Mouse (Mus musculus): Measurements from ENCODE around the gene Abat. TPM values are rescaled to one million over a fixed set of nuclear protein-coding genes. Genes with fewer than 3 reads are reported as not detected.

The Abat gene
- polyA plus RNA-seq, 1 experiment from 2014 or later, result 48.5 TPM

- no peak overlapping the region for H3K4me2 ChIP-seq (replicated peaks; ENCODE audit: low read depth, low read length)
- ATAC-seq (ENCODE audit: low FRiP score, low TSS enrichment), result no peak
- WGBS, result 72% methylated on average over 14 of the region's 14 CpGs
- no peaks in the 10 kb centered on the region for H3K27me3 ChIP-seq (ENCODE audit: insufficient read depth, low read length)
- H3K4me3 ChIP-seq (ENCODE audit: low read length), result no peak overlapping the region
- H3K9ac ChIP-seq (replicated peaks; ENCODE audit: low read length), result no peak overlapping the region
- H3K27ac ChIP-seq (ENCODE audit: low read length), result no peak overlapping the region
- no peaks in the 10 kb centered on the region for H3K9me3 ChIP-seq (ENCODE audit: low read length)
- no peaks in the 10 kb centered on the region for H3K4me1 ChIP-seq (ENCODE audit: insufficient read depth, low read length)
- peaks cover 7% of the 10 kb centered on the region; the same call in 1 of the 2 replicates for H3K36me3 ChIP-seq (ENCODE audit: insufficient read depth, low read length)
Observed at GRCm38 (mm10) chr16:8530018-8530417, 16.8 kb downstream of the Abat start.

DNA sequence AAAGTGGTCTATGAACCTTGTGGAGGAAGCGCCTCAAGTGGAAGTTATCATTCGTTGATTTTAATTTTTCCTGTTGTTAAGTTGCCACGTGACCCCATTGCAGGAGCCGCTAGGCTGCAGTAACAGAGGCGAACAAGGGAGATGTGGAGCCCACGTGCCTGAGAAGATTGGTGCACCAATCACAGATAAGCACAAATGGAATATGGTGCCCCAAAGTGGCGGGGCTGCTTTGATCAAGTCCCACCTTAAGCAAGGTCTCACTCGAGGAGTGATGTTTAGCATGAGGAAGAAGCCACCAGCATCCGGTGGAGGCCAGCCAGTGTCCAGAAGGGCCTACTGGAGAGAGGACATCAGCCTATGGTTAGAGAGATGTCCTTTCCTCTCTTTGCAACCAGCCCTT lies 19.2 kb downstream of the Abat start:
- Histone ChIP-seq H3K27ac (ENCODE audit: low read length) (no peak overlapping the region), H3K9me3 (ENCODE audit: low read length) (no peaks in the 10 kb centered on the region), H3K9ac (replicated peaks; ENCODE audit: low read length) (no peak overlapping the region), H3K4me3 (ENCODE audit: low read length) (no peak overlapping the region), H3K4me2 (replicated peaks; ENCODE audit: low read depth, low read length) (no peak overlapping the region), H3K27me3 (ENCODE audit: insufficient read depth, low read length) (no peaks in the 10 kb centered on the region), H3K36me3 (ENCODE audit: insufficient read depth, low read length) (peaks cover 7% of the 10 kb centered on the region; the same call in 1 of the 2 replicates), H3K4me1 (ENCODE audit: insufficient read depth, low read length) (no peaks in the 10 kb centered on the region)
- ATAC-seq (ENCODE audit: low FRiP score, low TSS enrichment), result no peak
- 93% methylated on average over 9 of the region's 9 CpGs for WGBS

DNA sequence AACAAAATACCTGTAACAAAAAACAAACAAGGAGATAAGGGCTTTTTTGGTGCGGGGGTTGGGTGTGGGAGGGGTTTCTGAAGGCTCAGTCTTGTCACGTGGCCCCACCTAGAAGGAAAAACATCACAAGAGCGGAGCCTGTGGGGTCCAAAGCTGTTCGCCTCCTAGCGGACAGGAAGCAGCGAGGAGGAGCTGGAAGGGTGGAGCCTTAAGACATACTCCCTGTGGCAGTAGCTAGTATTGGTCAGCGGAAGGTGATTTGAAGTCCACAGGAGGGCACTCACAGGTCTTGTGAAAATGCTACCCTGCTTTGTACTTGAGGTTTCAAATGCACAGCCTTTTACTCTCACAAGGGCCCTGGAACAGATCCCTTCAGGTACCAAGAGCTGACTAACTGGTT lies 19.7 kb downstream of the Abat start:
- Histone ChIP-seq H3K4me3 (ENCODE audit: low read length) (no peak overlapping the region), H3K27ac (ENCODE audit: low read length) (no peak overlapping the region), H3K9me3 (ENCODE audit: low read length) (no peaks in the 10 kb centered on the region), H3K36me3 (ENCODE audit: insufficient read depth, low read length) (peaks cover 7% of the 10 kb centered on the region; the same call in 1 of the 2 replicates), H3K4me2 (replicated peaks; ENCODE audit: low read depth, low read length) (no peak overlapping the region), H3K9ac (replicated peaks; ENCODE audit: low read length) (no peak overlapping the region), H3K27me3 (ENCODE audit: insufficient read depth, low read length) (no peaks in the 10 kb centered on the region), H3K4me1 (ENCODE audit: insufficient read depth, low read length) (no peaks in the 10 kb centered on the region)
- ATAC-seq (ENCODE audit: low FRiP score, low TSS enrichment), result no peak
- WGBS, result 80% methylated on average over 7 of the region's 7 CpGs

GRCm38 (mm10) chr16:8533477-8533876 lies 20.2 kb downstream of the Abat start:
- H3K9ac ChIP-seq (replicated peaks; ENCODE audit: low read length), result no peak overlapping the region
- H3K4me3 ChIP-seq (ENCODE audit: low read length), result no peak overlapping the region
- peaks cover 7% of the 10 kb centered on the region; the same call in 1 of the 2 replicates for H3K36me3 ChIP-seq (ENCODE audit: insufficient read depth, low read length)
- H3K4me1 ChIP-seq (ENCODE audit: insufficient read depth, low read length), result no peaks in the 10 kb centered on the region
- H3K4me2 ChIP-seq (replicated peaks; ENCODE audit: low read depth, low read length), result no peak overlapping the region
- H3K9me3 ChIP-seq (ENCODE audit: low read length), result no peaks in the 10 kb centered on the region
- no peaks in the 10 kb centered on the region for H3K27me3 ChIP-seq (ENCODE audit: insufficient read depth, low read length)
- no peak overlapping the region for H3K27ac ChIP-seq (ENCODE audit: low read length)
- peak; percentile 19; the same call in 1 of the 2 replicates for ATAC-seq (ENCODE audit: low FRiP score, low TSS enrichment)
- WGBS, result 86% methylated on average over 6 of the region's 6 CpGs

DNA sequence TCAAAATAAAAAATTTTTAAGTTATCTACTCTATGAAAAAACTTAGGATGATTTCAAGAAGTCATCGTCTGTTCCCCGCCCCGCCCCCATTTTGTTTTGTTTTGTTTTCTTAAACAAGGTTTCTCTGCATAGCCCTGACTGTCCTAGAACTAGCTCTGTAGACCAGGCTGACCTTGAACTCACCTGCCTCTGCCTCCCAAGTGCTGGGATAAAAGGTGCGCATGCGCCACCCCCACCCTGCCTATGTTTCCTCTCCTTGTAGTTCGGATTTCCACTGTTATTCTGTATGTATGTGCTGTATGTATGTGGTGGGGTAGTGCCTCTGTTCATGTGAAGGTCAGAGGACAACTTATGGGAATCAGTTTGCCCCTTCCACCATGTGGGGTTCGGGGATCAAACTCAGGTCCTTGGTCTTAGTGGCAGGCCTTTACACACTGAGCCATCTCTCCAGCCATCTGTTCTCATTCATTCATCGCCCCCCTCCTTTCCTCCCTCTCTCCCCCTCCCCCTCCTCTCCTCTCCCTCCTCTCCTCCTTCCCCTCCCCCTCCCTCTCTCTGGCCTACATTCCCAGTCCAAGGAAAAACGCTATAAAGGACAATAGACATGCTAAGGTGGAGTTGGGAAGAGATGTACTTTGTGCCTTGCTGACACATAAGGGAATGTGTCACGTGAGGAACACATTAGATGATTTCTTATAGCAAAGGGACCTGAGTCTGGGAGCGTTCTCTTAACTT lies 21.4 kb downstream of the Abat start:
- Histone ChIP-seq H3K4me3 (ENCODE audit: low read length) (no peak overlapping the region), H3K36me3 (ENCODE audit: insufficient read depth, low read length) (peaks cover 7% of the 10 kb centered on the region; the same call in 1 of the 2 replicates), H3K9ac (replicated peaks; ENCODE audit: low read length) (no peak overlapping the region), H3K4me2 (replicated peaks; ENCODE audit: low read depth, low read length) (no peak overlapping the region), H3K27me3 (ENCODE audit: insufficient read depth, low read length) (no peaks in the 10 kb centered on the region), H3K27ac (ENCODE audit: low read length) (no peak overlapping the region), H3K4me1 (ENCODE audit: insufficient read depth, low read length) (peaks cover 4% of the 10 kb centered on the region; the same call in 1 of the 2 replicates), H3K9me3 (ENCODE audit: low read length) (no peaks in the 10 kb centered on the region)
- 85% methylated on average over 11 of the region's 11 CpGs for WGBS
- ATAC-seq (ENCODE audit: low FRiP score, low TSS enrichment), result no peak

DNA sequence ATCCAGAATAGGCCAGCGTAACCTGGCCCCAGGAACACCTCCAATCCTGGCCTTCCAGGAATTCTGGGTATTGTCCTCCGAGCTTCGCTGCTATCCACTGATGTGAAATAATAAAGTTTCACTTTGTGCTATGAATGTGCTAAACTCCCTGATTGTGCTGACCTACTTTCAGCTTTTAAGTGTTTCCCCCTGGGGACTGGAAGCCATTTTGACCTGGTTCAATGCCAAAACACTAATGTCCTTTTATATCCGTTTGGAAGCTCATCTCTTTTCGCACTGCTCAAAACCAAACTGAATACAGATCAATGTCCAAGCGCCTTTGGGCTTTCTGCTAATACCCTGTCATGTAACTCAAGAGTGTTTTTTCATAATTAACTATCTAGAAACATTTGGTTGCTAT lies 22.2 kb downstream of the Abat start:
- Histone ChIP-seq H3K27ac (ENCODE audit: low read length) (no peak overlapping the region), H3K27me3 (ENCODE audit: insufficient read depth, low read length) (no peaks in the 10 kb centered on the region), H3K4me3 (ENCODE audit: low read length) (no peak overlapping the region), H3K9me3 (ENCODE audit: low read length) (no peaks in the 10 kb centered on the region), H3K36me3 (ENCODE audit: insufficient read depth, low read length) (peaks cover 7% of the 10 kb centered on the region; the same call in 1 of the 2 replicates), H3K4me2 (replicated peaks; ENCODE audit: low read depth, low read length) (no peak overlapping the region), H3K4me1 (ENCODE audit: insufficient read depth, low read length) (peaks cover 4% of the 10 kb centered on the region; the same call in 1 of the 2 replicates), H3K9ac (replicated peaks; ENCODE audit: low read length) (no peak overlapping the region)
- WGBS, result 86% methylated on average over 6 of the region's 6 CpGs
- ATAC-seq (ENCODE audit: low FRiP score, low TSS enrichment), result no peak

DNA sequence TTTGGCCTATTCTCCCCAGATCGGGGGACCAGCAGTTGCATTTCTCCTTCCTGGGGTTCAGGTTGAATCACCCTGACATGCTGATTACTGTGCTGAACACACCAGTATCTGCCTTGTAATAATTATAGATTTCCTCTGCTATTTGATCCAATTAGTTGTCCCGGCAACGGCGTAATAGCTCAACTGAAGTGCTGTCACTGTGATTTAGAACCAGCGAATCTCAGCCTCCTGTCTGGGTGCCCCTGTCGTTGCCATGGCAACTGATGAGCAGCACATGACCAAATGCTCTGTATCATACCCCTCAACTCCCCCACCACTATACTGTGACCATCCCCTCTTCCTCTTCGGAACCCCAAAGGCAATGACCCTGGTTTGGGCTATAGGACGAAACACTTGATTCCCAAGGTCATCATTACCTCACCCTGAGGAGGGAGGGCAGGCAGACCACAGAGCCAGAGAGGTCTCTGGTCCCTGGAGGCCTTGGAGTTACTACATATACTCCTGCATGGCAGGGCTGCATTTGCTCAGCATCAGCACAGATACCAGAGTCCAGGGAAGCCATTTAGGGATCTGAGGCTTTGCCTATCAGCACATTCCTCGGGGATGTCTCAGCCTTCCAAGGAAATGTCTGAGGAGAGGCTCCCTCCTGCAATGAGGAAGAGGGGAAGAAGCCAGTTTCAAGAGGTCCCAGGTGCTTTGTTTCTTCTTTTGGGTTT lies 26.1 kb downstream of the Abat start:
- Histone ChIP-seq H3K36me3 (ENCODE audit: insufficient read depth, low read length) (no peaks in the 10 kb centered on the region), H3K4me3 (ENCODE audit: low read length) (no peak overlapping the region), H3K4me2 (replicated peaks; ENCODE audit: low read depth, low read length) (no peak overlapping the region), H3K4me1 (ENCODE audit: insufficient read depth, low read length) (peaks cover 4% of the 10 kb centered on the region; the same call in 1 of the 2 replicates), H3K27ac (ENCODE audit: low read length) (no peak overlapping the region), H3K9me3 (ENCODE audit: low read length) (no peaks in the 10 kb centered on the region), H3K9ac (replicated peaks; ENCODE audit: low read length) (no peak overlapping the region), H3K27me3 (ENCODE audit: insufficient read depth, low read length) (no peaks in the 10 kb centered on the region)
- 39% methylated on average over 9 of the region's 9 CpGs for WGBS
- peak; percentile 27; the same call in 1 of the 2 replicates for ATAC-seq (ENCODE audit: low FRiP score, low TSS enrichment)

GRCm38 (mm10) chr16:8540859-8541314 lies 27.7 kb downstream of the Abat start:
- Histone ChIP-seq H3K36me3 (ENCODE audit: insufficient read depth, low read length) (no peaks in the 10 kb centered on the region), H3K27me3 (ENCODE audit: insufficient read depth, low read length) (no peaks in the 10 kb centered on the region), H3K4me3 (ENCODE audit: low read length) (no peak overlapping the region), H3K9me3 (ENCODE audit: low read length) (no peaks in the 10 kb centered on the region), H3K9ac (replicated peaks; ENCODE audit: low read length) (no peak overlapping the region), H3K4me2 (replicated peaks; ENCODE audit: low read depth, low read length) (no peak overlapping the region), H3K4me1 (ENCODE audit: insufficient read depth, low read length) (peaks cover 4% of the 10 kb centered on the region; the same call in 1 of the 2 replicates), H3K27ac (ENCODE audit: low read length) (no peak overlapping the region)
- ATAC-seq (ENCODE audit: low FRiP score, low TSS enrichment), result no peak
- 63% methylated on average over 3 of the region's 3 CpGs for WGBS

- no peaks in the 10 kb centered on the region for H3K9me3 ChIP-seq (ENCODE audit: low read length)
- H3K9ac ChIP-seq (replicated peaks; ENCODE audit: low read length), result no peak overlapping the region
- ATAC-seq (ENCODE audit: low FRiP score, low TSS enrichment), result no peak
- H3K27ac ChIP-seq (ENCODE audit: low read length), result no peak overlapping the region
- H3K4me2 ChIP-seq (replicated peaks; ENCODE audit: low read depth, low read length), result no peak overlapping the region
- 96% methylated on average over 2 of the region's 2 CpGs for WGBS
- no peak overlapping the region for H3K4me3 ChIP-seq (ENCODE audit: low read length)
- H3K27me3 ChIP-seq (ENCODE audit: insufficient read depth, low read length), result no peaks in the 10 kb centered on the region
- peaks cover 12% of the 10 kb centered on the region; the same call in 1 of the 2 replicates for H3K36me3 ChIP-seq (ENCODE audit: insufficient read depth, low read length)
- H3K4me1 ChIP-seq (ENCODE audit: insufficient read depth, low read length), result no peaks in the 10 kb centered on the region
Observed at GRCm38 (mm10) chr16:8547836-8548235, 34.6 kb downstream of the Abat start.

DNA sequence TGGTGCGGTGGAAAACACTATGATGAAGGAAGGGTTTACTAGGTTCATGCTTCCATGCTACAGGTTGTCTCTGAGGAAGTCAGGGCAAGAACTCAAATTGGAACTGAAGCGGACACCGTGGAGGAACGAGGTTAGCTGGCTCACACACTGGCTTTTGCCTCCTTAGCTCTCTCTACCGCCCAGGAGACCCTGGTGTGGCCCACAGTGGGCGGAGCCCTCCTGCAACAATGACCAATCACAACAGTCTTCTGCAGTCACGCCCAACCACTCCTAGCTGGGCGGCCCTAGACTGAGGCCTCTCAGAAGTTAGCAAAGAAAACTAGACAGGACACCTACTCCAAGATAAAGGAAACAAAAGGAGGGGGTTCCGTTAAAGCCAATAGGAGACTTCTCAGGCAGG lies 36.3 kb downstream of the Abat start:
- no peak for ATAC-seq (ENCODE audit: low FRiP score, low TSS enrichment)
- Histone ChIP-seq H3K9ac (replicated peaks; ENCODE audit: low read length) (no peak overlapping the region), H3K27me3 (ENCODE audit: insufficient read depth, low read length) (no peaks in the 10 kb centered on the region), H3K27ac (ENCODE audit: low read length) (no peak overlapping the region), H3K4me1 (ENCODE audit: insufficient read depth, low read length) (no peaks in the 10 kb centered on the region), H3K4me3 (ENCODE audit: low read length) (no peak overlapping the region), H3K4me2 (replicated peaks; ENCODE audit: low read depth, low read length) (no peak overlapping the region), H3K36me3 (ENCODE audit: insufficient read depth, low read length) (peaks cover 16% of the 10 kb centered on the region; the same call in 1 of the 2 replicates), H3K9me3 (ENCODE audit: low read length) (peaks cover 8% of the 10 kb centered on the region; the same call in 1 of the 2 replicates)
- 77% methylated on average over 9 of the region's 9 CpGs for WGBS

Measured in kidney, embryonic 16.5 days (tissue).